Mouse (Mus musculus) myocyte (in vitro differentiated cells): ENCODE data around the gene Herc4.

Experiments
- POLR2A ChIP-seq: IDR thresholded peaks from one replicate; pipeline ENCODE4 v1.6.1; 2011; ENCODE audit warnings: low read depth, mild to moderate bottlenecking, control low read depth, moderate library complexity; ENCODE audit not compliant: insufficient read length
- REST ChIP-seq: IDR thresholded peaks from one replicate; pipeline ENCODE4 v1.6.1; 2011; ENCODE audit warnings: mild to moderate bottlenecking, control low read depth, moderate library complexity; ENCODE audit not compliant: insufficient read depth, insufficient read length

GRCm38 (mm10) chr10:63279851-63280250 is 36.2 kb downstream of the Herc4 start:
- TF ChIP-seq POLR2A = no peak
- no peak for TF ChIP-seq REST
